Mouse (Mus musculus) liver, embryonic 14.5 days (tissue): ENCODE results near the gene Rreb1. TPM values are rescaled to one million over a fixed set of nuclear protein-coding genes. Genes with fewer than 3 reads are reported as not detected.

Experiments used
- ATAC-seq: fragments of 200-750 bp; cut with Nextera tagmentation; 2 replicates; pipeline ENCODE4 v1.8.0; 2017; ENCODE audit warnings: moderate number of reproducible peaks, mild to moderate bottlenecking, moderate library complexity; ENCODE audit not compliant: insufficient read depth
- DNase-seq, 3 experiments: peaks; one replicate each; pipeline ENCODE4 v3.0.0-alpha.2; 2012 to 2013; ENCODE audit warnings: low read depth in 3 of 3, low spot score in 3 of 3
- H3K27ac ChIP-seq: fragments of 300-500 bp; sonication (generic); 2 replicates; pipeline ENCODE4 v1.5.1; 2014; ENCODE audit warnings: moderate library complexity, mild to moderate bottlenecking, control low read depth, inconsistent platforms
- H3K27me3 ChIP-seq: fragments of 300-500 bp; sonication (generic); 2 replicates; pipeline ENCODE4 v1.6.1; 2014; ENCODE audit warnings: mild to moderate bottlenecking, low read length, moderate library complexity; ENCODE audit not compliant: control insufficient read depth, insufficient read depth
- H3K36me3 ChIP-seq: fragments of 300-500 bp; sonication (generic); replicated peaks from 2 replicates; pipeline ENCODE4 v1.6.1; 2014; ENCODE audit warnings: low read depth; ENCODE audit not compliant: control insufficient read depth, insufficient read depth
- H3K4me1 ChIP-seq, 2 experiments: fragments of 200-500 bp in 1 of 2; fragments of 300-500 bp in 1 of 2; sonication (generic) in 1 of 2; replicated peaks; 2 replicates each; pipeline ENCODE4 v1.6.1; 2012 to 2014; ENCODE audit warnings: antibody characterized with exemption in 1 of 2, inconsistent platforms in 1 of 2, low read length in 1 of 2; ENCODE audit not compliant: control insufficient read depth in 2 of 2, insufficient read depth in 2 of 2
- H3K4me2 ChIP-seq: fragments of 300-500 bp; sonication (generic); 2 replicates; pipeline ENCODE4 v1.6.1; 2014; ENCODE audit warnings: low read depth, mild to moderate bottlenecking, control low read depth, moderate library complexity
- H3K4me3 ChIP-seq, 2 experiments: fragments of 200-500 bp in 1 of 2; fragments of 300-500 bp in 1 of 2; sonication (generic) in 1 of 2; 2 replicates each; pipeline ENCODE4 v1.5.1; 2012 to 2014; ENCODE audit warnings: low read depth in 2 of 2, low read length in 2 of 2, mild to moderate bottlenecking in 2 of 2, control low read depth in 1 of 2, inconsistent platforms in 1 of 2, moderate library complexity in 1 of 2; ENCODE audit not compliant: insufficient read depth in 1 of 2
- H3K9ac ChIP-seq: fragments of 300-500 bp; sonication (generic); replicated peaks from 2 replicates; pipeline ENCODE4 v1.6.1; 2014; ENCODE audit warnings: mild to moderate bottlenecking, control low read depth, moderate library complexity
- H3K9me3 ChIP-seq: fragments of 300-500 bp; sonication (generic); 2 replicates; pipeline ENCODE4 v1.6.1; 2016; ENCODE audit warnings: low read length, mixed read lengths; ENCODE audit not compliant: control insufficient read depth
- CTCF ChIP-seq: IDR thresholded peaks from 2 replicates; pipeline ENCODE4 v1.5.1; 2016; ENCODE audit warnings: antibody characterized with exemption, low read depth, control low read depth
- EP300 ChIP-seq: IDR thresholded peaks from 2 replicates; pipeline ENCODE4 v1.6.1; 2016; ENCODE audit warnings: antibody characterized with exemption, low read depth
- WGBS: fragments of 180-500 bp; shearing (Covaris S2); extraction: QIAGEN DNeasy Blood & Tissue Kit; methylation state at CpG from one replicate; pipeline ENCODE4 v1.1.7; 2014; ENCODE audit not compliant: insufficient replicate concordance; 5-methylcytosine and 5-hydroxymethylcytosine counted together
- polyA plus RNA-seq, 2 experiments: library from polyadenylated mRNA; depleted of rRNA in 1 of 2; stranded (reverse) in 1 of 2; unstranded in 1 of 2; fragments of >200 nt; fragmentation: Nextera tagmentation in 1 of 2; extraction: Ambion mirVana in 1 of 2; gene quantifications; 2 replicates each; pipeline versions ENCODE4 v1.2.1 to v1.2.3; 2012 to 2014

Gene Rreb1
- polyA plus RNA-seq, 2 experiments = 5.4 TPM

DNA sequence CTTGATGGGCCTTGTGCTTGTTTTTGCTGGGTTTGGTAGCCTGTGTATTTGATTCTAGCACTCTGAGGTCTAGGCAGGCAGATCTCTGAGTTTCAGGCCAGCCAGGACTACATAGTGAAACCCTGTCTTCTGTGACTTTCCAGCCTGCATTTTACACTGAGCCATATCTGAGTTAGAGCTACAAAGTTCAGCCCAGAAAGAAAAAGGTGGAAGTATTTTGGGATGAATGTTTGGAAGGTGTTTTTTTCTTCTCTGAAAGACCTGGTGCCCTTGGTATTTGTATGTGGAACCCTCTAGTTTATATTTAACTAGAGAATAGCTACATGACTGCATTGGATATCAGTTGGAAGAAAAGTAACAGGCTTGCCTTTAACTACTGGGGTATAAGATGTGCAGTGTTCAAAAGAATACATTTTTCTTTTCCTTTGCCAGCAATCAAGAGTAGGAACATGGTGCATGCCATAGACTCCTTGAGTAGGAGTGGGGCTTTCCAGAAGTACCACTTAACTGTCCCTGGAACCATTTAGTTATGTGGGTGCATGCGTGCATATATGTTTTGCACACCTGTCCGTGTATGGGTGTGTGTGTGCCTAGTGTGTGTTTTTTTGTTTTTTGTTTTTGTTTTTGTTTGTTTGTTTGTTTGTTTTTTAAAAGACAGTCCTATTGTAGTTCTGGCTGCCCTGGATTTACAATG, 94.1 kb downstream of the Rreb1 start:
- Histone ChIP-seq H3K4me1 (peaks cover 76 to 85% of the 10 kb centered on the region in 2 experiments), H3K27me3 (no peaks in the 10 kb centered on the region), H3K36me3 (no peaks in the 10 kb centered on the region), H3K4me3 (no peak overlapping the region), H3K9me3 (no peaks in the 10 kb centered on the region), H3K9ac (no peak overlapping the region), H3K4me2 (peak overlapping the region; percentile 18; the same call in 1 of the 2 replicates), H3K27ac (peak overlapping the region; percentile 38)
- no peak for DNase-seq
- ATAC-seq = no peak
- 85% methylated on average over 2 of the region's 2 CpGs for WGBS
- no peak for TF ChIP-seq CTCF
- TF ChIP-seq EP300 = no peak

- peak overlapping the region; percentile 38 for H3K27ac ChIP-seq
- DNase-seq (no peak), ATAC-seq (peak; percentile 76)
- peak overlapping the region; percentile 56 for H3K9ac ChIP-seq
- peaks cover 73 to 87% of the 10 kb centered on the region in 2 experiments for H3K4me1 ChIP-seq
- 23% methylated on average over 7 of the region's 7 CpGs for WGBS
- H3K4me2 ChIP-seq = peak overlapping the region; percentile 51
- H3K9me3 ChIP-seq = no peaks in the 10 kb centered on the region
- no peaks in the 10 kb centered on the region for H3K27me3 ChIP-seq
- TF ChIP-seq EP300 (peak; percentile 77), CTCF (no peak)
- H3K36me3 ChIP-seq = no peaks in the 10 kb centered on the region
- H3K4me3 ChIP-seq = no peak overlapping the region
These were observed 95.1 kb downstream of the Rreb1 start for GRCm38 (mm10) chr13:37873125-37873891.

DNA sequence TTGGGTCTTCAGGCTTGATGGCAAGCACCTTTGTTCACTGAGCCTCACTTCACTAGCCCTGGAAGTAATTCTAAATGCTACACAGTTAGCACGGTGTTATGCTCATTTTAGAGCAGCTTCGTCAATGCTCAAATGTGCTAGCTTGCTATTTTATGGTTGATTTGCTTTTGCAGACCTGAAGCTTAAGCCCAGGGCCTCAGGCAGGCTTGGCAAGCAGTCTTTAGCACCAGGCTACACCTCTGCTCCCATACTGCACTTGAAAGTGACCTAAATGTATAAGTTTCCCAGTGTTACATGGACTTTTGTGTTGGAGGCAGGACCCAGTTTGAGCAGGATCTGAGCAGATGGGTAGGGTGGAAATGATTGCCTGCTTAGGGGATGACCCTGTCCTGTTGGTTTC, 97.7 kb downstream of the Rreb1 start:
- Histone ChIP-seq H3K27ac (peak overlapping the region; percentile 62), H3K4me3 (no peak overlapping the region), H3K9me3 (no peaks in the 10 kb centered on the region), H3K36me3 (no peaks in the 10 kb centered on the region), H3K27me3 (no peaks in the 10 kb centered on the region), H3K4me1 (peaks cover 74 to 86% of the 10 kb centered on the region in 2 experiments), H3K4me2 (no peak overlapping the region), H3K9ac (0 out of 2 replicates have a peak overlapping the region, but pooled peaks have one; percentile 4)
- WGBS = 86% methylated on average over 2 of the region's 2 CpGs
- no peak for ATAC-seq
- no peak for DNase-seq
- no peak for TF ChIP-seq CTCF
- no peak for TF ChIP-seq EP300

DNA sequence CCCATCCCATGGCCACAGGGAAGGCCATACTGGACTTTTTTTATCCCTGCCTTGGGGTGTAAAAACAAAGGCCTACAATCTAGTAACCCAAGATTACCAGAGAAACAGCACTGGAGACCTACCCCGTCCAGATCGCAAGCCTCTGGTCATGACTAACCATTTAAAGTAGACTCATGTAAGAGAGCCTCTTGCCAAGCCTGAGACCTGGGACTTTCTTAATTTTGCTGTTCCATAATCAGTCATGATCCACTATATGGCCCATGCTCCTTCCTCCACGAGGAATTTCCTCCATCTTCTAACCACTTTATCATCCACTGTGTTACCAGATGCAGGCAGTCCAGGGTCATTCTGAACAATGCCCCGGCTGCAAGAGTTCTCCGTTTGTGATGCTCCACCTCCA, 98.2 kb downstream of the Rreb1 start:
- H3K9me3 ChIP-seq = no peaks in the 10 kb centered on the region
- H3K4me1 ChIP-seq = peaks cover 76 to 87% of the 10 kb centered on the region in 2 experiments
- peak overlapping the region; percentile 62 for H3K27ac ChIP-seq
- DNase-seq = no peak
- 0 out of 2 replicates have a peak overlapping the region, but pooled peaks have one; percentile 4 for H3K9ac ChIP-seq
- no peaks in the 10 kb centered on the region for H3K36me3 ChIP-seq
- no peak overlapping the region for H3K4me2 ChIP-seq
- no peaks in the 10 kb centered on the region for H3K27me3 ChIP-seq
- WGBS = 29% methylated on average over 5 of the region's 5 CpGs
- ATAC-seq = no peak
- H3K4me3 ChIP-seq = no peak overlapping the region
- no peak for TF ChIP-seq CTCF
- TF ChIP-seq EP300 = no peak

- TF ChIP-seq CTCF (no peak), EP300 (no peak)
- H3K36me3 ChIP-seq = no peaks in the 10 kb centered on the region
- no peaks in the 10 kb centered on the region for H3K27me3 ChIP-seq
- peak overlapping the region; percentile 30 for H3K27ac ChIP-seq
- H3K4me2 ChIP-seq = no peak overlapping the region; the same call in 1 of the 2 replicates
- DNase-seq = no peak
- no peak overlapping the region for H3K4me3 ChIP-seq
- peaks cover 81 to 89% of the 10 kb centered on the region in 2 experiments for H3K4me1 ChIP-seq
- no peak for ATAC-seq
- 45% methylated on average over 4 of the region's 4 CpGs for WGBS
- 0 out of 2 replicates have a peak overlapping the region, but pooled peaks have one; percentile 13 for H3K9ac ChIP-seq
- H3K9me3 ChIP-seq = no peaks in the 10 kb centered on the region
These were observed 98.6 kb downstream of the Rreb1 start for GRCm38 (mm10) chr13:37876836-37877235.
